13 mouse cellular contexts compared by ENCODE assay signal in the genomic region with DNA sequence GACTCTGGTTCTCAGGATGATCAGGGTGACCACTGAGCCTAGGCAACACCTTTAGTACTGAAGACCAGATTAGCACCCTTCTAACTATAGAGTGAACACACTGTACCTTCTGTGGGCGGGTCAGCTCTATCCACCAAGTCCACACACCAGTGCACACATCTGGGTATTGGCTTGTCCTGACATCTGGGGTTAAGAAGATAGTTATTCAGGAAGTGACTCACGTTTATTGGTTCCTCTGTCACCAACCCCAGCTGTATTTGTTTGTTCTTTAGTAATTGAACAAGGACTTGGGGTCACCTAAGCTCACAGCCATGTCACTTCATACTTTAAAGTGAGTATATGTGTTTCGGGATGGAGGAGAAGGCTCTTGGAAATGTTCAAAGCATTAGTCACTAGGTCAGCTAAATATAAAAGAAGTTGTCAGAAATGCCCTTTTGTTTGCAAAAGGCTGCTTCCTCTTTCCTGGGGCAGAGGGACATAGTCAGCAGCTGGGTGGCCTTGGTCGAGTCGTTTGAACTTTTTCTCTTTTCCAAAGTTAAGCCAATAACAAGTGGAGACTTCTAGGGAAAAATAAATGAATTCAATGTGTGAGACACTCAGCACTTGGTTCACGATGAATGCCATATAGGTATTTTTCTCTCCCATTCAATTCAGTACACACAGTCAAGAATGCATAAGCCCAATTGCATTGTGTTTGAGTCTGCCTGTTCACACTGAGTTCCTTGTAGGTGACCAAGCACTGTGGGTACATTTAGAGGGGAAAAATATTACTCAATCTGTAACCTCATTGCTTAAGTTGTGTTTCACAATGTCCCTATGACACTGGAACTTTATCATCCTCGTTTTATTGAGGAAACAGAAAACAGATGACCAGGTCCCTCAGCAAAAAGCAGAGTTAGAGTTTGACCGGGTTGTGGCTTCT. TPM values are rescaled to one million over a fixed set of nuclear protein-coding genes. Genes with fewer than 3 reads are reported as not detected.
DNase-seq lines count a peak whose midpoint lies in the region; ATAC-seq and TF ChIP-seq lines count a peak whose summit lies in the region.
"Had no signal": no experiment of that assay in that cellular context is flagged by ENCODE, and none has a peak within 500 bp of the region (broad histone marks: within the 10 kb centered on the region; RNA-seq: fewer than 3 reads in every experiment).

No protein-coding gene starts in this region.

- 35% methylated on average over 8 of the region's 8 CpGs for WGBS in lung, postnatal 0 days
- 56% methylated on average over 8 of the region's 8 CpGs for WGBS in intestine, embryonic 16.5 days
- WGBS in midbrain, postnatal 0 days: 73% methylated on average over 8 of the region's 8 CpGs

- peak; percentile 54 for DNase-seq in lung, postnatal 0 days (ENCODE audit: low spot score)
- no peak for DNase-seq in lung, adult 18-20 months
- peak; percentile 21 for DNase-seq in Muller cell, postnatal 12 days (ENCODE audit: inconsistent ontology term)
- DNase-seq in skeletal muscle tissue, adult 2 months (ENCODE audit: low read depth, low spot score): peak; percentile 18
- DNase-seq in midbrain, postnatal 0 days (ENCODE audit: low spot score): no peak
- no peak for DNase-seq in layer of hippocampus, postnatal 14 days (ENCODE audit: low spot score in 2 of 2)
- DNase-seq: cerebellum, postnatal 14 days; retina, postnatal 1 day had no signal

- peak; percentile 55 for ATAC-seq in lung, postnatal 0 days
- peak; percentile 80 for ATAC-seq in intestine, embryonic 16.5 days
- ATAC-seq in midbrain, postnatal 0 days (ENCODE audit: low FRiP score): no peak

- H3K4me3 ChIP-seq in lung, postnatal 0 days (ENCODE audit: low read depth, low read length): no peak overlapping the region
- no peak overlapping the region for H3K4me3 ChIP-seq in intestine, embryonic 16.5 days (ENCODE audit: low read length)
- no peak overlapping the region for H3K4me3 ChIP-seq in midbrain, postnatal 0 days (ENCODE audit: low read depth, low read length)
- H3K4me3 ChIP-seq: erythroblast, embryonic 14.5 days; midbrain, embryonic 12.5 days had no signal

- peak; percentile 58; the same call in 1 of the 2 replicates for TF ChIP-seq EP300 in lung, postnatal 0 days (IDR thresholded peaks at IDR 0.05)

- no peak overlapping the region for H3K4me2 ChIP-seq in lung, postnatal 0 days (replicated peaks; ENCODE audit: low read depth, low read length)
- no peak overlapping the region for H3K4me2 ChIP-seq in intestine, embryonic 16.5 days (ENCODE audit: low read depth, low read length)
- no peak overlapping the region for H3K4me2 ChIP-seq in midbrain, postnatal 0 days (ENCODE audit: low read depth, low read length, poor library complexity, severe bottlenecking)
- H3K4me2 ChIP-seq: midbrain, embryonic 12.5 days had no signal

- H3K9ac ChIP-seq in lung, postnatal 0 days (replicated peaks; ENCODE audit: low read depth): no peak overlapping the region
- H3K9ac ChIP-seq in intestine, embryonic 16.5 days (ENCODE audit: low read depth, low read length): no peak overlapping the region
- no peak overlapping the region for H3K9ac ChIP-seq in midbrain, postnatal 0 days (replicated peaks; ENCODE audit: low read length, poor library complexity, severe bottlenecking)
- H3K9ac ChIP-seq: midbrain, embryonic 12.5 days had no signal

- no peaks in the 10 kb centered on the region for H3K9me3 ChIP-seq in lung, postnatal 0 days (ENCODE audit: low read length)
- H3K9me3 ChIP-seq in intestine, embryonic 16.5 days (ENCODE audit: control insufficient read depth, low read length): no peaks in the 10 kb centered on the region
- no peaks in the 10 kb centered on the region for H3K9me3 ChIP-seq in midbrain, postnatal 0 days (ENCODE audit: low read length)
- H3K9me3 ChIP-seq: midbrain, embryonic 12.5 days had no signal

- no peaks in the 10 kb centered on the region for H3K4me1 ChIP-seq in lung, postnatal 0 days (ENCODE audit: insufficient read depth, low read depth, low read length)
- H3K4me1 ChIP-seq in intestine, embryonic 16.5 days (ENCODE audit: control insufficient read depth, insufficient read depth, low read length): peaks cover 3% of the 10 kb centered on the region; the same call in 1 of the 2 replicates
- H3K4me1 ChIP-seq in midbrain, postnatal 0 days (ENCODE audit: insufficient read depth, low read length): no peaks in the 10 kb centered on the region
- H3K4me1 ChIP-seq: midbrain, embryonic 12.5 days had no signal

- H3K27me3 ChIP-seq in lung, postnatal 0 days (replicated peaks; ENCODE audit: insufficient read depth, low read length): no peaks in the 10 kb centered on the region
- no peaks in the 10 kb centered on the region for H3K27me3 ChIP-seq in intestine, embryonic 16.5 days (replicated peaks; ENCODE audit: control insufficient read depth, insufficient read depth, low read length)
- no peaks in the 10 kb centered on the region for H3K27me3 ChIP-seq in midbrain, postnatal 0 days (ENCODE audit: insufficient read depth, low read length)
- H3K27me3 ChIP-seq: midbrain, embryonic 12.5 days had no signal

- no peaks in the 10 kb centered on the region for H3K36me3 ChIP-seq in lung, postnatal 0 days (ENCODE audit: insufficient read depth, low read length)
- H3K36me3 ChIP-seq in intestine, embryonic 16.5 days (ENCODE audit: control insufficient read depth, insufficient read depth, low read length): no peaks in the 10 kb centered on the region
- H3K36me3 ChIP-seq in midbrain, postnatal 0 days (ENCODE audit: insufficient read depth, low read length): no peaks in the 10 kb centered on the region
- H3K36me3 ChIP-seq: midbrain, embryonic 12.5 days had no signal

- TF ChIP-seq CTCF in lung, postnatal 0 days (IDR thresholded peaks at IDR 0.05): no peak
- TF ChIP-seq CTCF in midbrain, postnatal 0 days (IDR thresholded peaks at IDR 0.05): no peak

- no peak overlapping the region for H3K27ac ChIP-seq in lung, postnatal 0 days (ENCODE audit: low read length)
- H3K27ac ChIP-seq in intestine, embryonic 16.5 days (ENCODE audit: low read length): no peak overlapping the region
- H3K27ac ChIP-seq in midbrain, postnatal 0 days (ENCODE audit: low read depth, low read length): no peak overlapping the region
- H3K27ac ChIP-seq: midbrain, embryonic 12.5 days had no signal

RNA-seq across cellular contexts. Expression of a gene that starts 17.4 kb away (rescaled TPM):
- polyA plus RNA-seq in lung, postnatal 0 days (2015; fragmentation: Nextera tagmentation; extraction: Ambion mirVana): 0.05 TPM in 1 of 2 replicates, not detected in the other
- not detected in 2 replicates for polyA plus RNA-seq in intestine, embryonic 16.5 days (2015; fragmentation: Nextera tagmentation; extraction: Ambion mirVana)
- 0.11 and 1.3 TPM in 2 replicates for total RNA-seq in midbrain, postnatal 0 days (2014; rRNA removed)
- 0.49 and 0.53 TPM in 2 replicates for polyA plus RNA-seq in midbrain, postnatal 0 days (2015; fragmentation: Nextera tagmentation; extraction: Ambion mirVana)
- not detected for total RNA-seq in layer of hippocampus, postnatal 14 days (2021)
- total RNA-seq: left cerebral cortex, adult 18-20 months had no signal
- polyA plus RNA-seq: erythroblast, embryonic 14.5 days; gonadal fat pad, adult 2 months; midbrain, embryonic 12.5 days had no signal

RNA-seq across cellular contexts. Expression of a gene that starts 31.3 kb away (rescaled TPM):
- polyA plus RNA-seq in lung, postnatal 0 days (2015; fragmentation: Nextera tagmentation; extraction: Ambion mirVana): 8.9 and 9.5 TPM in 2 replicates
- polyA plus RNA-seq in intestine, embryonic 16.5 days (2015; fragmentation: Nextera tagmentation; extraction: Ambion mirVana): 9.1 and 12.5 TPM in 2 replicates
- 0.88 and 0.90 TPM in 2 replicates for total RNA-seq in midbrain, postnatal 0 days (2014; rRNA removed)
- polyA plus RNA-seq in midbrain, postnatal 0 days (2015; fragmentation: Nextera tagmentation; extraction: Ambion mirVana): 1.7 and 2.1 TPM in 2 replicates
- total RNA-seq in layer of hippocampus, postnatal 14 days (2021): 1 to 10 TPM; 2.9 to 3.1 TPM
- polyA plus RNA-seq: erythroblast, embryonic 14.5 days had no signal

RNA-seq across cellular contexts. Expression of a gene that starts 38.9 kb away (rescaled TPM):
- not detected in 2 replicates for polyA plus RNA-seq in lung, postnatal 0 days (2015; fragmentation: Nextera tagmentation; extraction: Ambion mirVana)
- 0.06 and 0.13 TPM in 2 replicates for polyA plus RNA-seq in intestine, embryonic 16.5 days (2015; fragmentation: Nextera tagmentation; extraction: Ambion mirVana)
- total RNA-seq in midbrain, postnatal 0 days (2014; rRNA removed): not detected in 2 replicates
- not detected in 2 replicates for polyA plus RNA-seq in midbrain, postnatal 0 days (2015; fragmentation: Nextera tagmentation; extraction: Ambion mirVana)
- total RNA-seq in layer of hippocampus, postnatal 14 days (2021): not detected
- total RNA-seq: left cerebral cortex, adult 18-20 months had no signal
- polyA plus RNA-seq: erythroblast, embryonic 14.5 days; midbrain, embryonic 12.5 days had no signal

RNA-seq across cellular contexts. Expression of a gene that starts 55.3 kb away (rescaled TPM):
- not detected in 2 replicates for polyA plus RNA-seq in lung, postnatal 0 days (2015; fragmentation: Nextera tagmentation; extraction: Ambion mirVana)
- polyA plus RNA-seq in intestine, embryonic 16.5 days (2015; fragmentation: Nextera tagmentation; extraction: Ambion mirVana): not detected in 2 replicates
- total RNA-seq in midbrain, postnatal 0 days (2014; rRNA removed): not detected in 2 replicates
- polyA plus RNA-seq in midbrain, postnatal 0 days (2015; fragmentation: Nextera tagmentation; extraction: Ambion mirVana): not detected in 2 replicates
- not detected for total RNA-seq in layer of hippocampus, postnatal 14 days (2021)
- total RNA-seq: left cerebral cortex, adult 18-20 months had no signal
- polyA plus RNA-seq: erythroblast, embryonic 14.5 days; gonadal fat pad, adult 2 months; midbrain, embryonic 12.5 days had no signal

Comparison
In these comparisons a context has a peak if more than half of its experiments do, and no peak if none do; other contexts are left out.
1. DNase-seq: peak in lung, postnatal 0 days (single experiment), Muller cell, postnatal 12 days (single experiment) and skeletal muscle tissue, adult 2 months (single experiment); none in lung, adult 18-20 months (0 of 2), midbrain, postnatal 0 days (single experiment) and layer of hippocampus, postnatal 14 days (0 of 2).